In genomic region chr12:16840842-16841782, GRCm38 (mm10) we compare ENCODE assay signal across 9 mouse cellular contexts. TPM values are rescaled to one million over a fixed set of nuclear protein-coding genes. Genes with fewer than 3 reads are reported as not detected.
DNase-seq lines count a peak whose midpoint lies in the region; ATAC-seq and TF ChIP-seq lines count a peak whose summit lies in the region.
"Had no signal": no experiment of that assay in that cellular context is flagged by ENCODE, and none has a peak within 500 bp of the region (broad histone marks: within the 10 kb centered on the region; RNA-seq: fewer than 3 reads in every experiment).

No protein-coding gene starts in this region.

- intact Hi-C loops in heart, postnatal 14 days (cut with DNase I): no loop called here

- no peak for TF ChIP-seq POLR2A in cerebellum, adult 2 months (IDR thresholded peaks at IDR 0.05; ENCODE audit: borderline replicate concordance, insufficient read depth, low read length)

- H3K27ac ChIP-seq in cerebellum, adult 2 months (ENCODE audit: insufficient read depth, low read length): 0 out of 2 replicates have a peak overlapping the region, but pooled peaks have one; percentile 6
- H3K27ac ChIP-seq in forebrain, embryonic 16.5 days (ENCODE audit: low read length): no peak overlapping the region
- H3K27ac ChIP-seq: hindbrain, embryonic 14.5 days had no signal

- H3K9ac ChIP-seq in forebrain, embryonic 16.5 days (replicated peaks; ENCODE audit: low read depth, low read length): no peak overlapping the region
- H3K9ac ChIP-seq: hindbrain, embryonic 14.5 days had no signal

- no peak for TF ChIP-seq CTCF in cerebellum, adult 2 months (IDR thresholded peaks at IDR 0.05; ENCODE audit: borderline replicate concordance, insufficient read depth, low read depth, low read length)

- no peaks in the 10 kb centered on the region; the same call in 1 of the 2 replicates for H3K27me3 ChIP-seq in cerebellum, adult 2 months (ENCODE audit: control insufficient read depth, insufficient read depth, low read length)
- H3K27me3 ChIP-seq in forebrain, embryonic 16.5 days (replicated peaks; ENCODE audit: control insufficient read depth, insufficient read depth, low read length): no peaks in the 10 kb centered on the region

- ATAC-seq in forebrain, embryonic 16.5 days: no peak

- no peak overlapping the region for H3K4me2 ChIP-seq in forebrain, embryonic 16.5 days (ENCODE audit: low read length)
- H3K4me2 ChIP-seq: hindbrain, embryonic 14.5 days had no signal

- 63% methylated on average over 8 of the region's 8 CpGs for WGBS in cerebellum, adult 2 months
- 77% methylated on average over 8 of the region's 8 CpGs for WGBS in forebrain, embryonic 16.5 days

- peak in 1 of 2 experiments; percentile 60 for DNase-seq in cerebellum, adult 2 months
- no peak for DNase-seq in cerebellum, postnatal 36 days
- DNase-seq in adrenal gland, adult 8-10 months: peak; percentile 86
- peak; percentile 32 to 36 for DNase-seq in heart, postnatal 14 days
- DNase-seq in lung, postnatal 4 days: peak; percentile 25 to 39
- DNase-seq in cerebellum, adult 11-12 months: no peak
- no peak for DNase-seq in kidney, postnatal 25 days

- no peaks in the 10 kb centered on the region for H3K9me3 ChIP-seq in forebrain, embryonic 16.5 days (ENCODE audit: control insufficient read depth, low read length)

- H3K36me3 ChIP-seq in forebrain, embryonic 16.5 days (ENCODE audit: control insufficient read depth, insufficient read depth): no peaks in the 10 kb centered on the region

- H3K4me3 ChIP-seq in cerebellum, adult 2 months (replicated peaks; ENCODE audit: insufficient read depth, low read depth, low read length): no peak overlapping the region
- H3K4me3 ChIP-seq in forebrain, embryonic 16.5 days (replicated peaks; ENCODE audit: low read length): no peak overlapping the region

- H3K4me1 ChIP-seq in cerebellum, adult 2 months (ENCODE audit: control insufficient read depth, insufficient read depth, low read length): peaks cover 7% of the 10 kb centered on the region
- H3K4me1 ChIP-seq in forebrain, embryonic 16.5 days (replicated peaks; ENCODE audit: control insufficient read depth, insufficient read depth, low read length): no peaks in the 10 kb centered on the region

RNA-seq across cellular contexts. Expression of gene E2f6, which starts 30.3 kb away (rescaled TPM):
- 54.6 and 62.2 TPM in 2 replicates for polyA plus RNA-seq in cerebellum, adult 2 months (2012; rRNA removed)
- 10 to 100 TPM; 41.5 to 55.0 (median 44.9) TPM for total RNA-seq in adrenal gland, adult 8-10 months (2022)
- 10 to 100 TPM; 57.2 to 60.7 TPM for total RNA-seq in heart, postnatal 14 days (2021)
- 28.0 and 28.6 TPM in 2 replicates for polyA plus RNA-seq in forebrain, embryonic 16.5 days (2015; fragmentation: Nextera tagmentation; extraction: Ambion mirVana)

RNA-seq across cellular contexts. Expression of gene Greb1, which starts 40.4 kb away (rescaled TPM):
- polyA plus RNA-seq in cerebellum, adult 2 months (2012; rRNA removed): 1.1 and 1.4 TPM in 2 replicates
- 100 to 1,000 TPM in 2 of 4 experiments, 10 to 100 TPM in 2; 48.1 to 255 (median 118) TPM for total RNA-seq in adrenal gland, adult 8-10 months (2022)
- total RNA-seq in heart, postnatal 14 days (2021): under 1 TPM; 0.19 to 0.90 TPM
- polyA plus RNA-seq in forebrain, embryonic 16.5 days (2015; fragmentation: Nextera tagmentation; extraction: Ambion mirVana): 0.56 and 0.72 TPM in 2 replicates

RNA-seq across cellular contexts. Expression of gene Rock2, which starts 53.6 kb away (rescaled TPM):
- polyA plus RNA-seq in cerebellum, adult 2 months (2012; rRNA removed): 37.5 and 39.1 TPM in 2 replicates
- total RNA-seq in adrenal gland, adult 8-10 months (2022): 100 to 1,000 TPM in 2 of 4 experiments, 10 to 100 TPM in 2; 75.8 to 109 (median 89.6) TPM
- 10 to 100 TPM; 83.6 to 87.4 TPM for total RNA-seq in heart, postnatal 14 days (2021)
- 15.6 and 15.9 TPM in 2 replicates for polyA plus RNA-seq in forebrain, embryonic 16.5 days (2015; fragmentation: Nextera tagmentation; extraction: Ambion mirVana)

Comparison
In these comparisons a context has a peak if more than half of its experiments do, and no peak if none do; other contexts are left out.
1. DNase-seq: peak in adrenal gland, adult 8-10 months (single experiment), heart, postnatal 14 days (2 of 2) and lung, postnatal 4 days (2 of 2); none in cerebellum, postnatal 36 days (0 of 2), cerebellum, adult 11-12 months (single experiment) and kidney, postnatal 25 days (0 of 2).
2. RNA of gene Greb1, which starts 40.4 kb away (total RNA-seq): 48.1 to 255 TPM in adrenal gland, adult 8-10 months; 0.19 to 0.90 TPM in heart, postnatal 14 days; every median in the first group is over 10 times any median in the second.